Mouse (Mus musculus) cortical plate, adult 2 months (tissue): ENCODE data around the gene Lasp1. TPM values are rescaled to one million over a fixed set of nuclear protein-coding genes. Genes with fewer than 3 reads are reported as not detected.

Experiments used
- H3K27ac ChIP-seq: fragments of 200-500 bp; 2 replicates; pipeline ENCODE4 v1.5.1; 2012; ENCODE audit warnings: low read length, control low read depth, inconsistent platforms; ENCODE audit not compliant: insufficient read depth
- H3K4me1 ChIP-seq: fragments of 200-500 bp; 2 replicates; pipeline ENCODE4 v1.6.1; 2011; ENCODE audit warnings: low read length; ENCODE audit not compliant: control insufficient read depth, insufficient read depth
- H3K4me3 ChIP-seq: fragments of 200-500 bp; 2 replicates; pipeline ENCODE4 v1.5.1; 2011; ENCODE audit warnings: mild to moderate bottlenecking, low read length, control low read depth; ENCODE audit not compliant: insufficient read depth
- CTCF ChIP-seq: fragments of 200-500 bp; IDR thresholded peaks from 2 replicates; pipeline ENCODE4 v1.5.1; 2011; ENCODE audit warnings: mild to moderate bottlenecking, control low read depth, low read length; ENCODE audit not compliant: insufficient read depth; ENCODE audit errors: extremely low read depth
- POLR2A ChIP-seq: fragments of 200-500 bp; IDR thresholded peaks from 2 replicates; pipeline ENCODE4 v1.6.1; 2011; ENCODE audit warnings: mild to moderate bottlenecking, low read length, control low read depth; ENCODE audit not compliant: insufficient read depth; ENCODE audit errors: extremely low read depth
- polyA plus RNA-seq: library from polyadenylated mRNA; depleted of rRNA; stranded (reverse); fragments of >200 nt; gene quantifications from 2 replicates; pipeline ENCODE4 v1.2.3, GENCODE M21; 2012

The Lasp1 gene
- polyA plus RNA-seq, 1 experiment: 130 TPM

DNA sequence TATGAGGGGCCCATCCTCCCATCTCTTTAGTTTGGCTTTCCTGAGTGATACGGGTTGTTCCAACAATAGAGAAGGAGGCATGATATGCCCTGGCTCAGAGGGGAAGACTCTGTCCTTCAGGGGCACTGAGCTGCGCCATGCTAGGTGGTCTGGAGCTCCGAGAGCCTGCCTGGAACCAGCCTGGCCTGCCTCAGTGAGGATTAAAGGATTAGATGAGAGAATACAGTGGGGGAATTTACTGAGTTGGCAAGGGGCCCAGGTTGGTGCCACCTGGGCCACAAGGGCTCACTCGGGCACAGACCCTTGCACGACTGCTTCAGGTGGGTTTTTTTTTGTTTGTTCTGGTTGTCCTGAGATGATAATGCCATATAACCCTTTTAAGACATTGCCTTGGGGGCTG lies 17.4 kb downstream of the Lasp1 start:
- TF ChIP-seq CTCF (no peak), POLR2A (no peak)
- no peak overlapping the region for H3K27ac ChIP-seq
- H3K4me3 ChIP-seq: no peak overlapping the region
- H3K4me1 ChIP-seq: peaks cover 18% of the 10 kb centered on the region

DNA sequence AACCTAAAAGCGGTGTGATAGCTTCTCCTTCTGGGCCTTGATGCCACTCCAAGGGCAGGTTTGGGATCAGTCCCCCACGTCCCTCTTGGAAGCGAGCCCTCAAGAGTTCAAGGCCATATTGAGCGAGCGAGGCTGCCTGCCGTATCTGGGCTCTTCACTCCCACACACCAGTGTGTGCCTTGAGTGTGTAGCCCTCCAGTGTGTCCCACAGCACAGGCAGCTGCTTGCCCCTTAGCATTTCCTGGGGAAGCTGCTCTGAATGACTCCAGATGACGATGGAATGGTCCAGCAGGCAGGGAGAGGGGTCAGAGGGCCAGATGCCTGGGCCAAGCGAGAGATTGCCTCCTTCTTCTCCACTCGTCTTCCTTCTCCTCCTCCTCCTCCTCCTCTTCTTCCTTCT lies 18.1 kb downstream of the Lasp1 start:
- Histone ChIP-seq H3K27ac (no peak overlapping the region), H3K4me1 (peaks cover 17% of the 10 kb centered on the region), H3K4me3 (no peak overlapping the region)
- no peak for TF ChIP-seq CTCF
- TF ChIP-seq POLR2A: no peak

DNA sequence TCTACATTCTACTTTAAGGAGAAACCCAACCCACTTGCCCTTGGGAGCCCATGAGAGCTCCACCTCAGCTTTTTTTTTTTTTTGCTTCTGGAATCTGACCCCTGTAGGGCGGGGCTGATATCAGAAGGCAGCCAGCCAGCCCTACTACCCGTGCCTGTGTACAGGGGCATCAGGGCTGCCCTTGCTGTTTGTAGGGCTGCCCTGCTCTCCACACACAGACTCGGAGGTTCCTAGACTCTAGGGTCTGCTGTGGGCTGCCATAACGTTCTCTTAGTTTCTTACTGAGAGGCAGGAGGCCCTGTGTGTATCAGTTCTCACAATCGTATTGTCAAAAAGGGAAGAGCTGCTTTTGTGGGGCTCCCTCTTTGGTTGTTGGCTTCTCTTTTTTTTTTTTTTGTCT lies 18.6 kb downstream of the Lasp1 start:
- H3K4me1 ChIP-seq: peaks cover 13% of the 10 kb centered on the region
- TF ChIP-seq POLR2A (no peak), CTCF (no peak)

DNA sequence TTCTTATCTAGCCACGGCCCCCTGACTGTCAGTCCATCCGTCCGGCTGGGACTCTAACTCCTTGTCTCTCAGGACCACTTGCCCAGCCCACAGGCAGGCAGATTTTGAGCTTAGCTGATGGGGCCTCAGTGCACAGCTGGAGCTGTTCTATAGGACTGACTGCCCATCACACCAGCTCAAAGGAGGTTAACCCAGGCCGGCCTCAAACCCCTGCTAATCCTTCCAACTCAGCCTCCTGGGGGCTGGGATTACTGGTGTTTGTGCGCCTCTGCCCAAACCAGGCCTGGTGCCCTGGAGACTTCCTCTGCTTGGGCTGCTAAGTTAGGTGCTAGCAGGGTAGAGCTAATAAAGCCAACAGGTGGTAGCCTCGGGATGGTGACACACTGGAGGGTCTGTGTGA lies 19.2 kb downstream of the Lasp1 start:
- Histone ChIP-seq H3K4me1 (peaks cover 8% of the 10 kb centered on the region), H3K27ac (no peak overlapping the region), H3K4me3 (no peak overlapping the region)
- TF ChIP-seq CTCF (no peak), POLR2A (no peak)

More for the DNA sequence above, 18.6 kb downstream of the Lasp1 start:
- Histone ChIP-seq H3K4me3 (no peak overlapping the region), H3K27ac (no peak overlapping the region)

DNA sequence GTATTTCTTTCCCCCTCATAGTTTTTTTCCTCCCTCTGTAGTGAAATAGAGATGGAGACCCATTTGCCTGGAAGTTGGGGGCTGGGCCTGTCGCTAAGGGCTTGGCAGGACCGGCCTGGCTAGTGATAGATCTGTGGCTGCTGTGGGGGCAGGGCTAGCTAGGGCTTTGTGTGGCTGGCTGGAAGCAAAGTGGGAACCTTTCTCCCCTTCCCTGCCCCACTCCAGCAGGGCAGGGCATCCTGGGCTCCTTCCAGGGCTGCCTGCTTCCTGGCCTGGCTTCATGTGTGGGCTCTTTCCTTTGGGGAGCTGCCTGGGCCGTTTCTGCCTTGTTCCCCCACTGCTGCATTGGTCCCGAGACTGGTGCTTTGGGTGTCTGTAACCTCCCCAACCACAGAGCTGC lies 19.8 kb downstream of the Lasp1 start:
- Histone ChIP-seq H3K4me1 (peaks cover 4% of the 10 kb centered on the region; the same call in 1 of the 2 replicates), H3K27ac (peak overlapping the region; percentile 12; the same call in 1 of the 2 replicates), H3K4me3 (no peak overlapping the region)
- TF ChIP-seq CTCF (no peak), POLR2A (no peak)

DNA sequence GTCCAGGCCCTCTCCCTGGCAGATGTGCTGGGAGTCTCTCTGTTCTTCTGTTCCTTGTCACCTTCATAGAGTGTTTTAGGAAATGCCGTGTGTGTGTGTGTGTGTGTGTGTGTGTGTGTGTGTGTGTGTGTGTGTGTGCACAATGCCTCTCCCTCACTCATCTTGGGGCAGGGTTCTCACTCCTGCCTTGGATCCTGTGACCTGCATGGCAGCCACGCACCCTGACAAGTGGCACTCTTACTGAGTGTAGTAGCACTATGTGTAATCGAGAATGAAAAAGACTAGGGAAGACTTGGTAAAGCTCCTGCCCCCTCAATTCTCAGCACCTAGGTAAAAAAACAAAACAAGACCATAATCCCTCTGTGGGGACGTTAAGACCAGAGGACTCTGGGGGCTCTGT lies 20.3 kb downstream of the Lasp1 start:
- no peak overlapping the region for H3K4me3 ChIP-seq
- TF ChIP-seq POLR2A (no peak), CTCF (no peak)
- H3K27ac ChIP-seq: peak overlapping the region; percentile 12; the same call in 1 of the 2 replicates
- H3K4me1 ChIP-seq: peaks cover 5% of the 10 kb centered on the region; the same call in 1 of the 2 replicates

DNA sequence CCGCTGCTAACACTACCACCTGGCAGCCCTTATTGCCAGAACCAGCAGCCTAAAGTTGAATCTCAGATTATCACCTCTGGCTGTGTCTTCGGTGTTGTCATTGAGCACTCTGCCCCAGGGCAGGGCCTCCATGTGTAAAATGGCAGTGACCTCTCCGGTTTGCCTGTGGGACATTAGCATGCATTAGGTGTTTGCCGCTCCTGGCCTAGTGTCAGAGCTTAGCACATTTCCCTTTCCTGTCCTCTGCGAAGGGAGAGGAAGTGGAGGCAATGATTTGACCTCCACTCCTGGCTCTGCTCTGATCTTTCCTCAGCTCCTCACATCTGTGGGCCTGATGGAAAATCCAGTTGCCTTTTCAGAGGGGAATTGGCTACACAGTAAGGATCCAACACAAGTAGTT lies 21.1 kb downstream of the Lasp1 start:
- Histone ChIP-seq H3K4me1 (peaks cover 9% of the 10 kb centered on the region; the same call in 1 of the 2 replicates), H3K4me3 (no peak overlapping the region), H3K27ac (no peak overlapping the region)
- TF ChIP-seq CTCF (no peak), POLR2A (no peak)

DNA sequence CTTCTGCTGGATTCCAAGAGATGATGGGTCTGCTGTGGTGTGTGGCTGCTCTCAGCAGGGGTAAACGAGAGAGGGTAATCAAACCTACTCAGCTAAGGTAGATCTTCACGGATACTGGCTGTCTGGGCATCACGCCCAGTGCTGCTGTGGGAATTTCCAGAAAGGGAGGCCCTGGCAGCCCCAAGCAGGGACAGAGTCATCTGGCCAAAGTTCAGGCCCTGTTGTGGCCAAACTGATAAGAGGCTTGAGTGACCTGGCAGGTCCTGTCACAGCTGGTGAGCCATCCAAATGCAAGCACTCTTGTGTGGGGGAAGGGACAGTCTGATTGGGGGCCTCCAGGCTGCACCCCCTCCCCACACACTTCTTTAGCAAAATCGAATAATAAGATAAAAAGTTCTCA lies 22.0 kb downstream of the Lasp1 start:
- TF ChIP-seq CTCF (no peak), POLR2A (no peak)
- Histone ChIP-seq H3K4me1 (peaks cover 11% of the 10 kb centered on the region; the same call in 1 of the 2 replicates), H3K4me3 (no peak overlapping the region), H3K27ac (no peak overlapping the region)

DNA sequence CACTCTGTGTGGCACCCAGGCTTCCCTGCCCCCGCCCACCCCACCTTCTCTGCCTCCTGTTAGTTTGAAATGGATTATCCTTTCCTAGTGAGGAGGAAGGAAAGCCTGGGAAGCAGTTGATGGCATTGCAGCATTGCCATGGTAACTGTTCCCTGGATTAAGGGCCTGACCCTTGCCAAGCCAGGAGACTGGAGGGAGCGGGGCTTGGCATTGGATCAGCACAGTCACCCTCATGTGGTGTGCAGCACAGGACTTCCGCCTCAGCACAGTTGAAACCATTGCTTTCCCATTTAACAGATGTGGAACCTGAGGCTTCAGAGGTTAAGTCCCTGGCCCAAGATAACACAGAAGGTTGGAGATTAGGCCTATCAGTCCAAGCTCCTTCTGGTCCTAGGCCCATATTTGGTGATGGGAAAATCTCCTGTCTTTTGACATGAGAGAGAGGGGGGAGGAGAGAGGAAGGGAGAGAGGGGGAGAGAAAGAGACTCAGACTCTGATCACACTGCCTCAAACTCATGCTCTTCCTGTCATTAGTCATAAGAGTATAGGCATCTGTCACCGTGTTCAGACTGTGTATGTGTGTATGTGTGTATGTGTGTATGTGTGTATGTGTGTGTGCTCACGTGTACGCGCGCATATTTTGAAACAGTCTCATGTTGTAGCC lies 22.7 kb downstream of the Lasp1 start:
- TF ChIP-seq CTCF (no peak), POLR2A (no peak)
- H3K4me3 ChIP-seq: no peak overlapping the region
- H3K27ac ChIP-seq: no peak overlapping the region
- H3K4me1 ChIP-seq: peaks cover 11% of the 10 kb centered on the region; the same call in 1 of the 2 replicates
